Mouse (Mus musculus): ENCODE results near the gene 1700056E22Rik.

GRCm38 (mm10) chr1:184061901-184062300 lies 27.8 kb upstream of the 1700056E22Rik start:
- TF ChIP-seq ZNF384 (IDR thresholded peaks at IDR 0.05; ENCODE audit: low read depth, low read length) (no peak), MAFK (IDR thresholded peaks at IDR 0.05; ENCODE audit: insufficient read depth, low read depth, low read length) (no peak), CHD2 (IDR thresholded peaks at IDR 0.05; ENCODE audit: low read depth, low read length) (no peak), HCFC1 (IDR thresholded peaks at IDR 0.05; ENCODE audit: borderline replicate concordance, insufficient read depth, low read length) (no peak)
